Mouse (Mus musculus) ovary, postnatal 14 days (tissue): ENCODE measurements around the gene Cdkl3.

ENCODE experiments used
- DNase-seq: peaks from one replicate; pipeline ENCODE4 v3.0.0; 2022; ENCODE audit warnings: low spot score

Cdkl3 gene

GRCm38 (mm10) chr11:52124468-52124867 lies 120.4 kb downstream of the Cdkl3 start:
- DNase-seq: no peak

- no peak for DNase-seq
These were observed 123.1 kb downstream of the Cdkl3 start for GRCm38 (mm10) chr11:52127169-52127568.

- DNase-seq: no peak
These were observed 123.7 kb downstream of the Cdkl3 start for GRCm38 (mm10) chr11:52127760-52128159.

- no peak for DNase-seq
These were observed 124.5 kb downstream of the Cdkl3 start for GRCm38 (mm10) chr11:52128316-52129061.

- DNase-seq: no peak
These were observed 125.2 kb downstream of the Cdkl3 start for GRCm38 (mm10) chr11:52129171-52129570.

- DNase-seq: no peak
These were observed 125.8 kb downstream of the Cdkl3 start for GRCm38 (mm10) chr11:52129621-52130450.

GRCm38 (mm10) chr11:52130451-52131068 lies 126.5 kb downstream of the Cdkl3 start:
- no peak for DNase-seq
